9 mouse cellular contexts compared by ENCODE assay signal in genomic region chr15:40168140-40168688, GRCm38 (mm10). TPM values are rescaled to one million over a fixed set of nuclear protein-coding genes. Genes with fewer than 3 reads are reported as not detected.
A peak's percentile ranks its signal among the peaks of the same experiment; 100 is the strongest.
DNase-seq lines count a peak whose midpoint lies in the region; ATAC-seq lines count a peak whose summit lies in the region.
"Had no signal": no experiment of that assay in that cellular context is flagged by ENCODE, and none has a peak within 500 bp of the region (broad histone marks: within the 10 kb centered on the region; RNA-seq: fewer than 3 reads in every experiment).

No protein-coding gene starts in this region.

- WGBS in kidney, embryonic 14.5 days, result 36% methylated on average over 10 of the region's 10 CpGs
- WGBS in heart, embryonic 14.5 days, result 33% methylated on average over 10 of the region's 10 CpGs
- WGBS in intestine, embryonic 16.5 days, result 41% methylated on average over 10 of the region's 10 CpGs
- WGBS in midbrain, embryonic 14.5 days, result 69% methylated on average over 10 of the region's 10 CpGs

- H3K9me3 ChIP-seq in kidney, embryonic 14.5 days (ENCODE audit: control insufficient read depth, low read length), result no peaks in the 10 kb centered on the region
- H3K9me3 ChIP-seq in heart, embryonic 14.5 days (ENCODE audit: control insufficient read depth, low read length), result no peaks in the 10 kb centered on the region
- no peaks in the 10 kb centered on the region for H3K9me3 ChIP-seq in intestine, embryonic 16.5 days (ENCODE audit: control insufficient read depth, low read length)
- no peaks in the 10 kb centered on the region for H3K9me3 ChIP-seq in midbrain, embryonic 14.5 days (ENCODE audit: control insufficient read depth, low read length)

- H3K4me1 ChIP-seq in kidney, embryonic 14.5 days (ENCODE audit: control insufficient read depth, insufficient read depth, low read length), result peaks cover 12% of the 10 kb centered on the region
- peaks cover 3 to 10% of the 10 kb centered on the region in 2 experiments; a peak in 3 of 4 replicates for H3K4me1 ChIP-seq in heart, embryonic 14.5 days (ENCODE audit: control insufficient read depth in 2 of 2, insufficient read depth in 2 of 2, low read length in 2 of 2)
- H3K4me1 ChIP-seq in intestine, embryonic 16.5 days (ENCODE audit: control insufficient read depth, insufficient read depth, low read length), result peaks cover 5% of the 10 kb centered on the region
- peaks cover 19% of the 10 kb centered on the region; the same call in 1 of the 2 replicates for H3K4me1 ChIP-seq in midbrain, embryonic 14.5 days (ENCODE audit: control insufficient read depth, insufficient read depth, low read length)

- peak overlapping the region; percentile 40 for H3K4me2 ChIP-seq in kidney, embryonic 14.5 days (replicated peaks; ENCODE audit: low read depth, low read length)
- peak overlapping the region; percentile 60 for H3K4me2 ChIP-seq in heart, embryonic 14.5 days (ENCODE audit: low read length)
- H3K4me2 ChIP-seq in intestine, embryonic 16.5 days (ENCODE audit: low read depth, low read length), result peak overlapping the region; percentile 41
- H3K4me2 ChIP-seq in midbrain, embryonic 14.5 days (ENCODE audit: low read length), result no peak overlapping the region

- no peaks in the 10 kb centered on the region for H3K27me3 ChIP-seq in kidney, embryonic 14.5 days (ENCODE audit: control insufficient read depth, insufficient read depth, low read length)
- no peaks in the 10 kb centered on the region for H3K27me3 ChIP-seq in heart, embryonic 14.5 days (ENCODE audit: control insufficient read depth, insufficient read depth, low read length)
- no peaks in the 10 kb centered on the region for H3K27me3 ChIP-seq in intestine, embryonic 16.5 days (replicated peaks; ENCODE audit: control insufficient read depth, insufficient read depth, low read length)
- H3K27me3 ChIP-seq in midbrain, embryonic 14.5 days (ENCODE audit: control insufficient read depth, insufficient read depth, low read length), result no peaks in the 10 kb centered on the region

- no peak overlapping the region for H3K9ac ChIP-seq in kidney, embryonic 14.5 days (ENCODE audit: low read depth, low read length)
- peak overlapping the region; percentile 61; the same call in 1 of the 2 replicates for H3K9ac ChIP-seq in heart, embryonic 14.5 days (ENCODE audit: low read length)
- 0 out of 2 replicates have a peak overlapping the region, but pooled peaks have one; percentile 19 for H3K9ac ChIP-seq in intestine, embryonic 16.5 days (ENCODE audit: low read depth, low read length)
- H3K9ac ChIP-seq in midbrain, embryonic 14.5 days (replicated peaks; ENCODE audit: low read length), result no peak overlapping the region

- H3K36me3 ChIP-seq in kidney, embryonic 14.5 days (ENCODE audit: control insufficient read depth, insufficient read depth, low read length), result no peaks in the 10 kb centered on the region
- no peaks in the 10 kb centered on the region for H3K36me3 ChIP-seq in heart, embryonic 14.5 days (ENCODE audit: control insufficient read depth, insufficient read depth, low read length)
- no peaks in the 10 kb centered on the region for H3K36me3 ChIP-seq in intestine, embryonic 16.5 days (ENCODE audit: control insufficient read depth, insufficient read depth, low read length)
- H3K36me3 ChIP-seq in midbrain, embryonic 14.5 days (ENCODE audit: control insufficient read depth, insufficient read depth, low read length), result no peaks in the 10 kb centered on the region

- ATAC-seq in kidney, embryonic 14.5 days (ENCODE audit: low FRiP score, low TSS enrichment), result peak; percentile 53; the same call in 1 of the 2 replicates
- ATAC-seq in heart, embryonic 14.5 days (ENCODE audit: insufficient number of reproducible peaks, insufficient read depth, low FRiP score, low read depth), result no peak
- ATAC-seq in intestine, embryonic 16.5 days, result no peak
- ATAC-seq in midbrain, embryonic 14.5 days (ENCODE audit: low FRiP score, low TSS enrichment), result no peak
- ATAC-seq in frontal cortex, adult (ENCODE audit: low TSS enrichment), result no peak

- 0 out of 2 replicates have a peak overlapping the region, but pooled peaks have one; percentile 24 for H3K27ac ChIP-seq in kidney, embryonic 14.5 days (ENCODE audit: low read depth, low read length)
- H3K27ac ChIP-seq in heart, embryonic 14.5 days (replicated peaks in 1 of 2; ENCODE audit: control insufficient read depth in 1 of 2, insufficient read depth in 1 of 2, low read depth in 2 of 2, low read length in 2 of 2), result no peak overlapping the region
- no peak overlapping the region for H3K27ac ChIP-seq in intestine, embryonic 16.5 days (ENCODE audit: low read length)
- H3K27ac ChIP-seq in midbrain, embryonic 14.5 days (replicated peaks; ENCODE audit: low read depth, low read length), result peak overlapping the region; percentile 66
- H3K27ac ChIP-seq: macrophage had no signal

- H3K4me3 ChIP-seq in kidney, embryonic 14.5 days (ENCODE audit: low read length), result peak overlapping the region; percentile 12; the same call in 1 of the 2 replicates
- peak overlapping the region; percentile 0 to 21; a peak in 2 of 4 replicates for H3K4me3 ChIP-seq in heart, embryonic 14.5 days (ENCODE audit: control insufficient read depth in 1 of 2, insufficient read depth in 1 of 2, low read depth in 1 of 2, low read length in 2 of 2)
- no peak overlapping the region for H3K4me3 ChIP-seq in intestine, embryonic 16.5 days (ENCODE audit: low read length)
- no peak overlapping the region for H3K4me3 ChIP-seq in midbrain, embryonic 14.5 days (replicated peaks; ENCODE audit: low read depth, low read length)

- no peak for DNase-seq in kidney, adult 18-20 months
- no peak for DNase-seq in midbrain, embryonic 14.5 days
- DNase-seq in left cerebral cortex, postnatal 36 days (ENCODE audit: low spot score in 2 of 2), result no peak
- DNase-seq in ovary, postnatal 36 days (ENCODE audit: low spot score), result no peak

- intact Hi-C loops in left cerebral cortex, postnatal 36 days (cut with DNase I), result no loop called here

RNA-seq across cellular contexts. Expression of gene 9330182O14Rik, which starts 34.0 kb away (rescaled TPM):
- not detected in 2 replicates for polyA plus RNA-seq in kidney, embryonic 14.5 days (2014; fragmentation: Nextera tagmentation; extraction: Ambion mirVana)
- polyA plus RNA-seq in heart, embryonic 14.5 days (2014; fragmentation: Nextera tagmentation; extraction: Ambion mirVana), result not detected in 2 replicates
- not detected in 2 replicates for polyA plus RNA-seq in intestine, embryonic 16.5 days (2015; fragmentation: Nextera tagmentation; extraction: Ambion mirVana)
- polyA plus RNA-seq in midbrain, embryonic 14.5 days (2014; fragmentation: Nextera tagmentation; extraction: Ambion mirVana), result not detected in 2 replicates
- total RNA-seq in left cerebral cortex, postnatal 36 days (2021), result not detected

Comparison
In these comparisons a context has a peak if more than half of its experiments do, and no peak if none do; other contexts are left out.
1. H3K27ac ChIP-seq: peak in kidney, embryonic 14.5 days (single experiment) and midbrain, embryonic 14.5 days (single experiment); none in heart, embryonic 14.5 days (0 of 2) and intestine, embryonic 16.5 days (single experiment).
2. H3K4me3 ChIP-seq: peak in kidney, embryonic 14.5 days (single experiment) and heart, embryonic 14.5 days (2 of 2); none in intestine, embryonic 16.5 days (single experiment) and midbrain, embryonic 14.5 days (single experiment).
3. H3K9ac ChIP-seq: peak in heart, embryonic 14.5 days (single experiment) and intestine, embryonic 16.5 days (single experiment); none in kidney, embryonic 14.5 days (single experiment) and midbrain, embryonic 14.5 days (single experiment).